Mouse (Mus musculus): ENCODE measurements around the gene Itgb2.

DNA sequence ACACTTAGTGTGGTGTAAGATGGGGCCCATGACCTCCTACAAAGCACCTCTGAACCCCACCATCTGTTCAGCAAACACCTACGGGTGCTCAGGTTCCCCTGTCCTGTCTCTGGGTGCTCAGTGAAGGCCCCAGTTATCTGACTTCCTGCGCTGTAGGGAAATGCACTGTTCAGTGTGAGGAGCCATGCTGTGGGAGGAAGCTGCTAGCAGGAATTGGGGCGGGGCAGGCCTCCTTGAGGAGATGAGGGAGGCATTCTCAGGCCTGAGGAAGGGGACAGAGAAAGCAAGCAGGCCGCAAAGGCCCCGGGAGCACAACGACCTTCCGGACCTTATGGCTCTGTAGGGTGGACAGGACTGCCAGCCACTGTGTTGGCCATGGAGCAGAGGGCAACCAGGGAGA is 59.1 kb downstream of the Itgb2 start:
- TF ChIP-seq GATA1 (IDR thresholded peaks at IDR 0.05; ENCODE audit: borderline replicate concordance, low read length): no peak
- no peak for TF ChIP-seq CTCF (IDR thresholded peaks at IDR 0.05; ENCODE audit: low read depth, low read length)
- no peak for TF ChIP-seq GATA2 (IDR thresholded peaks at IDR 0.05; ENCODE audit: borderline replicate concordance, low read depth, low read length)
- TF ChIP-seq POLR2AphosphoS5 (IDR thresholded peaks at IDR 0.05; ENCODE audit: insufficient replicate concordance, low read depth, low read length): no peak

Data from G1E (cell line).